In genomic region chr10:110920368-110920950, GRCm38 (mm10) we compare ENCODE assay signal across 8 mouse cellular contexts. TPM values are rescaled to one million over a fixed set of nuclear protein-coding genes. Genes with fewer than 3 reads are reported as not detected.
A peak's percentile ranks its signal among the peaks of the same experiment; 100 is the strongest.
DNase-seq lines count a peak whose midpoint lies in the region; ATAC-seq and TF ChIP-seq lines count a peak whose summit lies in the region.

No protein-coding gene starts in this region.

- ATAC-seq in embryonic facial prominence, embryonic 11.5 days (replicated peaks; ENCODE audit: insufficient number of reproducible peaks, low FRiP score, low TSS enrichment, low read depth), result peak; percentile 49
- peak; percentile 59 for ATAC-seq in intestine, embryonic 14.5 days (replicated peaks; ENCODE audit: low FRiP score, low TSS enrichment, low read depth)
- ATAC-seq in midbrain, embryonic 16.5 days, result peak; percentile 69

- H3K4me2 ChIP-seq in embryonic facial prominence, embryonic 11.5 days (ENCODE audit: low read depth, low read length), result peak overlapping the region; percentile 64
- peak overlapping the region; percentile 73 for H3K4me2 ChIP-seq in intestine, embryonic 14.5 days (ENCODE audit: low read length)
- peak overlapping the region; percentile 66 for H3K4me2 ChIP-seq in midbrain, embryonic 16.5 days (ENCODE audit: low read length)

- DNase-seq in left cerebral cortex, adult 2 months (ENCODE audit: extremely low spot score in 1 of 2, low spot score in 2 of 2), result no peak
- no peak for DNase-seq in left cerebral cortex, adult 9 months (ENCODE audit: low spot score in 2 of 2)
- DNase-seq in embryonic facial prominence, embryonic 11.5 days (ENCODE audit: low spot score), result peak; percentile 61
- DNase-seq in intestine, embryonic 14.5 days (ENCODE audit: low spot score), result no peak
- no peak for DNase-seq in adrenal gland, adult (ENCODE audit: inconsistent age in 2 of 2, low spot score in 1 of 2)
- DNase-seq in urinary bladder, postnatal 36 days (ENCODE audit: low spot score in 2 of 2), result no peak
- DNase-seq in right cerebral cortex, adult 2 months (ENCODE audit: low spot score in 2 of 2), result no peak

- no peaks in the 10 kb centered on the region for H3K27me3 ChIP-seq in embryonic facial prominence, embryonic 11.5 days (ENCODE audit: control insufficient read depth, insufficient read depth, low read length)
- no peaks in the 10 kb centered on the region for H3K27me3 ChIP-seq in intestine, embryonic 14.5 days (replicated peaks; ENCODE audit: control insufficient read depth, insufficient read depth, low read length)
- no peaks in the 10 kb centered on the region for H3K27me3 ChIP-seq in midbrain, embryonic 16.5 days (ENCODE audit: control insufficient read depth, insufficient read depth, low read depth, low read length)

- WGBS in embryonic facial prominence, embryonic 11.5 days, result under 1% methylated on average over 15 of the region's 15 CpGs
- under 1% methylated on average over 15 of the region's 15 CpGs for WGBS in intestine, embryonic 14.5 days
- WGBS in midbrain, embryonic 16.5 days, result 2% methylated on average over 15 of the region's 15 CpGs

- intact Hi-C loops in left cerebral cortex, adult 2 months (cut with DNase I), result no loop called here

- H3K4me3 ChIP-seq in left cerebral cortex, adult 2 months, result peak overlapping the region; percentile 76
- peak overlapping the region; percentile 86 for H3K4me3 ChIP-seq in embryonic facial prominence, embryonic 11.5 days (ENCODE audit: low read depth, low read length)
- H3K4me3 ChIP-seq in intestine, embryonic 14.5 days (ENCODE audit: low read depth, low read length), result peak overlapping the region; percentile 82
- H3K4me3 ChIP-seq in midbrain, embryonic 16.5 days (ENCODE audit: low read depth, low read length), result peak overlapping the region; percentile 53

- H3K4me1 ChIP-seq in embryonic facial prominence, embryonic 11.5 days (ENCODE audit: control insufficient read depth, insufficient read depth, low read length), result no peaks in the 10 kb centered on the region; the same call in 1 of the 2 replicates
- H3K4me1 ChIP-seq in intestine, embryonic 14.5 days (replicated peaks; ENCODE audit: control insufficient read depth, insufficient read depth, low read length), result peaks cover 21% of the 10 kb centered on the region
- peaks cover 15% of the 10 kb centered on the region for H3K4me1 ChIP-seq in midbrain, embryonic 16.5 days (ENCODE audit: control insufficient read depth, insufficient read depth, low read length)

- no peaks in the 10 kb centered on the region for H3K36me3 ChIP-seq in embryonic facial prominence, embryonic 11.5 days (replicated peaks; ENCODE audit: control insufficient read depth, insufficient read depth, low read depth, low read length)
- no peaks in the 10 kb centered on the region for H3K36me3 ChIP-seq in intestine, embryonic 14.5 days (ENCODE audit: control insufficient read depth, insufficient read depth, low read length)
- H3K36me3 ChIP-seq in midbrain, embryonic 16.5 days (ENCODE audit: control insufficient read depth, insufficient read depth, low read length), result no peaks in the 10 kb centered on the region

- no peaks in the 10 kb centered on the region for H3K9me3 ChIP-seq in embryonic facial prominence, embryonic 11.5 days (replicated peaks; ENCODE audit: control insufficient read depth, low read length)
- H3K9me3 ChIP-seq in intestine, embryonic 14.5 days (ENCODE audit: control insufficient read depth, low read length), result no peaks in the 10 kb centered on the region
- no peaks in the 10 kb centered on the region for H3K9me3 ChIP-seq in midbrain, embryonic 16.5 days (replicated peaks; ENCODE audit: control insufficient read depth, low read length, poor library complexity, severe bottlenecking)

- H3K9ac ChIP-seq in embryonic facial prominence, embryonic 11.5 days (replicated peaks; ENCODE audit: low read length), result peak overlapping the region; percentile 86
- H3K9ac ChIP-seq in intestine, embryonic 14.5 days (ENCODE audit: low read length), result peak overlapping the region; percentile 84
- peak overlapping the region; percentile 88 for H3K9ac ChIP-seq in midbrain, embryonic 16.5 days (ENCODE audit: low read depth, low read length)

- H3K27ac ChIP-seq in left cerebral cortex, adult 2 months, result peak overlapping the region; percentile 42
- peak overlapping the region; percentile 98 for H3K27ac ChIP-seq in embryonic facial prominence, embryonic 11.5 days (replicated peaks; ENCODE audit: low read depth, low read length)
- peak overlapping the region; percentile 94 for H3K27ac ChIP-seq in intestine, embryonic 14.5 days (ENCODE audit: low read depth)
- peak overlapping the region; percentile 79 for H3K27ac ChIP-seq in midbrain, embryonic 16.5 days (ENCODE audit: low read length)

- no peak for TF ChIP-seq CTCF in left cerebral cortex, adult 2 months (IDR thresholded peaks at IDR 0.05)

RNA-seq across cellular contexts. Expression of gene Csrp2, which starts 0.9 kb away (rescaled TPM):
- 10 to 100 TPM in 1 of 2 experiments, 1 to 10 TPM in 1; 7.0 to 10.7 TPM for total RNA-seq in left cerebral cortex, adult 2 months (2021)
- 264 and 268 TPM in 2 replicates for polyA plus RNA-seq in embryonic facial prominence, embryonic 11.5 days (2014; fragmentation: Nextera tagmentation; extraction: Ambion mirVana)
- 266 and 283 TPM in 2 replicates for polyA plus RNA-seq in intestine, embryonic 14.5 days (2014; fragmentation: Nextera tagmentation; extraction: Ambion mirVana)
- 105 and 111 TPM in 2 replicates for polyA plus RNA-seq in midbrain, embryonic 16.5 days (2015; fragmentation: Nextera tagmentation; extraction: Ambion mirVana)

Comparison
In these comparisons a context has a peak if more than half of its experiments do, and no peak if none do; other contexts are left out.
1. H3K27ac ChIP-seq: peak in every context shown above with its lines; median percentile 98 in embryonic facial prominence, embryonic 11.5 days; 94 in intestine, embryonic 14.5 days; 79 in midbrain, embryonic 16.5 days; 42 in left cerebral cortex, adult 2 months.